Mouse (Mus musculus): Measurements from ENCODE around the gene Snx17.

DNA sequence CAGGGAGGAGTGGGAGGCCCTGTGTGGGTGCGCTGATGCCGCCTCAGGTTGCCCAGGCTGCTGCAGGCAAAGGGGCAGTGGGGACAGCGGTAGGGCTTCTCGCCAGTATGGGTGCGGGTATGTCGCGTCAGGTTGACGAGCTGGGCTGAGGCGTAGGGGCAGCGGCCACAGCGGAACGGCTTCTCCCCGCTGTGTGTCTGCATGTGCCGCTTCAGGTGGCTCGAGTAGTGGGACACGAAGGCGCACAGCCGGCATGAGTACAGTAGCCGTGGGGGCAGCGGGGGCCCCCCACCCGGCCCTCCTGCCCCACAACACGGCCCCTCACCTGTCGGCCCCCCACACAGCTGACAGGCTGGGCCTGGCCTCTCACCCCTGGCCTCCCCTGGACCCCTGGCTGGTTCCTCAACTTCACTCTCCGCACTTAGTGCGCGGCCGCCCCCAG lies 7.3 kb downstream of the Snx17 start:
- no peak for TF ChIP-seq POLR2A (IDR thresholded peaks at IDR 0.05; ENCODE audit: extremely low read depth, insufficient read depth, low read length)
- TF ChIP-seq CTCF (IDR thresholded peaks at IDR 0.05; ENCODE audit: extremely low read depth, insufficient read depth, low read length): no peak
